Mouse (Mus musculus): ENCODE data around the gene Kctd14. TPM values are rescaled to one million over a fixed set of nuclear protein-coding genes. Genes with fewer than 3 reads are reported as not detected.

Kctd14 gene
- polyA plus RNA-seq, 1 experiment from 2014 or later: 0.40 TPM

- Histone ChIP-seq H3K36me3 (replicated peaks) (no peaks in the 10 kb centered on the region), H3K27ac (no peak overlapping the region), H3K4me1 (peaks cover 14% of the 10 kb centered on the region), H3K9me3 (no peaks in the 10 kb centered on the region; the same call in 1 of the 2 replicates), H3K4me3 (no peak overlapping the region), H3K27me3 (ENCODE audit: poor library complexity, severe bottlenecking) (peaks cover 21% of the 10 kb centered on the region)
- 88% methylated on average over 6 of the region's 6 CpGs for WGBS
- DNase-seq (ENCODE audit: extremely low spot score, low spot score): no peak
Measured at GRCm38 (mm10) chr7:97452196-97452595, 1.1 kb downstream of the Kctd14 start.

- Histone ChIP-seq H3K9me3 (no peaks in the 10 kb centered on the region; the same call in 1 of the 2 replicates), H3K36me3 (replicated peaks) (no peaks in the 10 kb centered on the region), H3K4me1 (peaks cover 12% of the 10 kb centered on the region), H3K27ac (peak overlapping the region; percentile 79), H3K4me3 (peak overlapping the region; percentile 55), H3K27me3 (ENCODE audit: poor library complexity, severe bottlenecking) (peaks cover 21% of the 10 kb centered on the region)
- 10% methylated on average over 27 of the region's 27 CpGs for WGBS
- DNase-seq (ENCODE audit: extremely low spot score, low spot score): peak; percentile 32
Measured at GRCm38 (mm10) chr7:97453141-97453921, 2.2 kb downstream of the Kctd14 start.

GRCm38 (mm10) chr7:97454795-97455194 is 3.7 kb downstream of the Kctd14 start:
- H3K27ac ChIP-seq: no peak overlapping the region
- 93% methylated on average over 10 of the region's 10 CpGs for WGBS
- no peaks in the 10 kb centered on the region for H3K36me3 ChIP-seq (replicated peaks)
- no peaks in the 10 kb centered on the region for H3K9me3 ChIP-seq
- DNase-seq (ENCODE audit: extremely low spot score, low spot score): no peak
- peaks cover 21% of the 10 kb centered on the region for H3K27me3 ChIP-seq (ENCODE audit: poor library complexity, severe bottlenecking)
- H3K4me3 ChIP-seq: no peak overlapping the region
- H3K4me1 ChIP-seq: peaks cover 12% of the 10 kb centered on the region

GRCm38 (mm10) chr7:97455577-97455976 is 4.5 kb downstream of the Kctd14 start:
- Histone ChIP-seq H3K36me3 (replicated peaks) (no peaks in the 10 kb centered on the region), H3K27me3 (ENCODE audit: poor library complexity, severe bottlenecking) (peaks cover 21% of the 10 kb centered on the region), H3K27ac (no peak overlapping the region), H3K4me3 (no peak overlapping the region), H3K9me3 (no peaks in the 10 kb centered on the region), H3K4me1 (peaks cover 12% of the 10 kb centered on the region)
- no peak for DNase-seq (ENCODE audit: extremely low spot score, low spot score)
- WGBS: 78% methylated on average over 3 of the region's 3 CpGs

GRCm38 (mm10) chr7:97473001-97473400 is 21.9 kb downstream of the Kctd14 start:
- H3K4me1 ChIP-seq: no peaks in the 10 kb centered on the region
- no peaks in the 10 kb centered on the region for H3K27me3 ChIP-seq (ENCODE audit: poor library complexity, severe bottlenecking)
- WGBS: 89% methylated on average over 5 of the region's 5 CpGs

GRCm38 (mm10) chr7:97479349-97479748 is 28.2 kb downstream of the Kctd14 start:
- DNase-seq (ENCODE audit: extremely low spot score, low spot score): no peak
- WGBS: 63% methylated on average over 3 of the region's 3 CpGs
- Histone ChIP-seq H3K27me3 (ENCODE audit: poor library complexity, severe bottlenecking) (no peaks in the 10 kb centered on the region), H3K4me3 (no peak overlapping the region), H3K36me3 (replicated peaks) (0 out of 2 replicates have a peak, but pooled peaks cover 3% of the 10 kb centered on the region), H3K4me1 (peaks cover 17% of the 10 kb centered on the region), H3K9me3 (no peaks in the 10 kb centered on the region), H3K27ac (no peak overlapping the region)

More at GRCm38 (mm10) chr7:97473001-97473400, 21.9 kb downstream of the Kctd14 start:
- Histone ChIP-seq H3K27ac (no peak overlapping the region), H3K36me3 (replicated peaks) (no peaks in the 10 kb centered on the region), H3K4me3 (no peak overlapping the region), H3K9me3 (no peaks in the 10 kb centered on the region)
- no peak for DNase-seq (ENCODE audit: extremely low spot score, low spot score)

GRCm38 (mm10) chr7:97480290-97480689 is 29.2 kb downstream of the Kctd14 start:
- Histone ChIP-seq H3K9me3 (no peaks in the 10 kb centered on the region), H3K27me3 (ENCODE audit: poor library complexity, severe bottlenecking) (no peaks in the 10 kb centered on the region), H3K4me3 (peak overlapping the region; percentile 80), H3K4me1 (peaks cover 17% of the 10 kb centered on the region), H3K36me3 (replicated peaks) (peaks cover 10% of the 10 kb centered on the region), H3K27ac (peak overlapping the region; percentile 87)
- DNase-seq (ENCODE audit: extremely low spot score, low spot score): no peak
- 35% methylated on average over 3 of the region's 3 CpGs for WGBS

GRCm38 (mm10) chr7:97480821-97481339 is 29.8 kb downstream of the Kctd14 start, which contains the start of gene Ints4:
Ints4 (plus strand) TSS chr7:97480956.
- peak within 1 kb of the TSS; percentile 87 for H3K27ac ChIP-seq
- no peaks in the 10 kb centered on the region for H3K27me3 ChIP-seq (ENCODE audit: poor library complexity, severe bottlenecking)
- peaks cover 17% of the 10 kb centered on the region for H3K4me1 ChIP-seq
- H3K36me3 ChIP-seq (replicated peaks): peaks cover 16% of the 10 kb centered on the region
- H3K9me3 ChIP-seq: no peaks in the 10 kb centered on the region
- WGBS: under 1% methylated on average over 24 of the region's 24 CpGs
- peak within 1 kb of the TSS; percentile 80 for H3K4me3 ChIP-seq
- peak; percentile 91 for DNase-seq (ENCODE audit: extremely low spot score, low spot score)

- H3K27me3 ChIP-seq (ENCODE audit: poor library complexity, severe bottlenecking): no peaks in the 10 kb centered on the region
- no peak overlapping the region for H3K27ac ChIP-seq
- H3K4me1 ChIP-seq: peaks cover 17% of the 10 kb centered on the region
- H3K36me3 ChIP-seq (replicated peaks): peaks cover 41% of the 10 kb centered on the region
- H3K4me3 ChIP-seq: no peak overlapping the region
- DNase-seq (ENCODE audit: extremely low spot score, low spot score): no peak
- H3K9me3 ChIP-seq: no peaks in the 10 kb centered on the region
- WGBS: 89% methylated on average over 2 of the region's 2 CpGs
Measured at GRCm38 (mm10) chr7:97483378-97483777, 32.3 kb downstream of the Kctd14 start.

- no peaks in the 10 kb centered on the region; the same call in 1 of the 2 replicates for H3K9me3 ChIP-seq
- WGBS: 72% methylated on average over 3 of the region's 3 CpGs
- no peak overlapping the region for H3K4me3 ChIP-seq
- H3K27me3 ChIP-seq (ENCODE audit: poor library complexity, severe bottlenecking): no peaks in the 10 kb centered on the region
- peaks cover 87% of the 10 kb centered on the region for H3K36me3 ChIP-seq (replicated peaks)
- DNase-seq (ENCODE audit: extremely low spot score, low spot score): no peak
- H3K27ac ChIP-seq: no peak overlapping the region
- H3K4me1 ChIP-seq: no peaks in the 10 kb centered on the region
Measured at GRCm38 (mm10) chr7:97491157-97491556, 40.0 kb downstream of the Kctd14 start.

GRCm38 (mm10) chr7:97492420-97492819 is 41.3 kb downstream of the Kctd14 start:
- DNase-seq (ENCODE audit: extremely low spot score, low spot score): no peak
- Histone ChIP-seq H3K27ac (no peak overlapping the region), H3K36me3 (replicated peaks) (peaks cover 84% of the 10 kb centered on the region), H3K27me3 (ENCODE audit: poor library complexity, severe bottlenecking) (no peaks in the 10 kb centered on the region), H3K4me1 (no peaks in the 10 kb centered on the region), H3K4me3 (no peak overlapping the region), H3K9me3 (no peaks in the 10 kb centered on the region; the same call in 1 of the 2 replicates)
- 94% methylated on average over 4 of the region's 4 CpGs for WGBS

- H3K27me3 ChIP-seq (ENCODE audit: poor library complexity, severe bottlenecking): no peaks in the 10 kb centered on the region
- no peak overlapping the region for H3K27ac ChIP-seq
- H3K4me3 ChIP-seq: no peak overlapping the region
- DNase-seq (ENCODE audit: extremely low spot score, low spot score): no peak
- H3K36me3 ChIP-seq (replicated peaks): peaks cover 84% of the 10 kb centered on the region
- no peaks in the 10 kb centered on the region for H3K4me1 ChIP-seq
- no peaks in the 10 kb centered on the region; the same call in 1 of the 2 replicates for H3K9me3 ChIP-seq
Measured at GRCm38 (mm10) chr7:97495052-97495451, 43.9 kb downstream of the Kctd14 start.

- Histone ChIP-seq H3K36me3 (replicated peaks) (peaks cover 81% of the 10 kb centered on the region), H3K9me3 (no peaks in the 10 kb centered on the region; the same call in 1 of the 2 replicates)
- WGBS: 92% methylated on average over 5 of the region's 5 CpGs
Measured at GRCm38 (mm10) chr7:97500555-97501209, 49.6 kb downstream of the Kctd14 start.

More at GRCm38 (mm10) chr7:97500555-97501209, 49.6 kb downstream of the Kctd14 start:
- no peak overlapping the region for H3K4me3 ChIP-seq
- no peaks in the 10 kb centered on the region for H3K27me3 ChIP-seq (ENCODE audit: poor library complexity, severe bottlenecking)
- no peak for DNase-seq (ENCODE audit: extremely low spot score, low spot score)
- H3K27ac ChIP-seq: no peak overlapping the region
- no peaks in the 10 kb centered on the region for H3K4me1 ChIP-seq
